Mouse (Mus musculus) stomach, embryonic 16.5 days (tissue): ENCODE measurements around the gene RPS10-NUDT3. TPM values are rescaled to one million over a fixed set of nuclear protein-coding genes. Genes with fewer than 3 reads are reported as not detected.

Experiments used
- ATAC-seq: fragments of 200-750 bp; cut with Nextera tagmentation; 2 replicates; pipeline ENCODE4 v1.8.0; 2017; ENCODE audit warnings: moderate number of reproducible peaks, moderate TSS enrichment; ENCODE audit not compliant: insufficient read depth, low FRiP score
- H3K27ac ChIP-seq: fragments of 300-500 bp; sonication (generic); 2 replicates; pipeline ENCODE4 v1.5.1; 2014; ENCODE audit warnings: low read length
- H3K27me3 ChIP-seq: fragments of 300-500 bp; sonication (generic); 2 replicates; pipeline ENCODE4 v1.6.1; 2014; ENCODE audit warnings: low read length, control low read depth, mixed read lengths; ENCODE audit not compliant: control insufficient read depth, insufficient read depth
- H3K36me3 ChIP-seq: fragments of 300-500 bp; sonication (generic); 2 replicates; pipeline ENCODE4 v1.6.1; 2014; ENCODE audit warnings: low read length; ENCODE audit not compliant: control insufficient read depth, insufficient read depth
- H3K4me1 ChIP-seq: fragments of 300-500 bp; sonication (generic); 2 replicates; pipeline ENCODE4 v1.6.1; 2014; ENCODE audit warnings: low read length, control low read depth, mixed read lengths; ENCODE audit not compliant: control insufficient read depth, insufficient read depth
- H3K4me2 ChIP-seq: fragments of 300-500 bp; sonication (generic); 2 replicates; pipeline ENCODE4 v1.6.1; 2014; ENCODE audit warnings: low read depth, low read length, mixed read lengths
- H3K4me3 ChIP-seq: fragments of 300-500 bp; sonication (generic); replicated peaks from 2 replicates; pipeline ENCODE4 v1.5.1; 2014; ENCODE audit warnings: mild to moderate bottlenecking, low read length
- H3K9ac ChIP-seq: fragments of 300-500 bp; sonication (generic); 2 replicates; pipeline ENCODE4 v1.6.1; 2014; ENCODE audit warnings: low read length
- H3K9me3 ChIP-seq: fragments of 300-500 bp; sonication (generic); replicated peaks from 2 replicates; pipeline ENCODE4 v1.6.1; 2016; ENCODE audit warnings: low read length, control low read depth; ENCODE audit not compliant: control insufficient read depth
- WGBS: fragments of 180-500 bp; shearing (Covaris S2); extraction: QIAGEN DNeasy Blood & Tissue Kit; methylation state at CpG from one replicate; pipeline ENCODE4 v1.1.7; 2014; 5-methylcytosine and 5-hydroxymethylcytosine counted together
- polyA plus RNA-seq: library from polyadenylated mRNA; unstranded; fragments of >200 nt; fragmentation: Nextera tagmentation; extraction: Ambion mirVana; gene quantifications from 2 replicates; pipeline ENCODE4 v1.2.1, GENCODE M21; 2015

The RPS10-NUDT3 gene
- polyA plus RNA-seq, 1 experiment from 2014 or later = not detected

DNA sequence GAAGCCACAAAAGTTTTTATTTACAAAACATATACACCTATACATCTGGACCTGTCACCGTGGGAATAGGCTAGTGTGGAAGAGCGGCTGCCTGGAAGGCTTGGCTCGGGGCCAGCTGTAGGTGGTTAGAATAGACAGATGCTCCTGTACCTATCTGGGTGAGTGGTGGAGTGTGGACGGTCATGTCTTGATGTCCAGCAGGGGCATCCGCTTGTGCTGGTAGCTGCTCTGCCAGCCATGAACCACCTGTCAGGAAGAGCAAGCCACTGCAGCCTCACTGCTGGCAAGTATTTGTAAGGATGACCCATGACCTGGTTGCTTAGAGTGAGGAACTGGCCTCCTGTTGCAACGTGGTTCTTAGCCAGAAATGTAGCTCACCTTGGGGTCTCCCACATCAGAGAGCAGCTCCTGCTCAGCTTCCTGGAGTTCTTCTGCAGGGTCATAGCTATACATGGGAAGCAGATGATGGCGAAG lies 71.2 kb downstream of the RPS10-NUDT3 start:
- WGBS = 52% methylated on average over 7 of the region's 7 CpGs
- Histone ChIP-seq H3K36me3 (no peaks in the 10 kb centered on the region), H3K27ac (no peak overlapping the region), H3K9ac (no peak overlapping the region), H3K27me3 (no peaks in the 10 kb centered on the region), H3K9me3 (no peaks in the 10 kb centered on the region), H3K4me2 (no peak overlapping the region), H3K4me3 (no peak overlapping the region), H3K4me1 (peaks cover 15% of the 10 kb centered on the region)
- no peak for ATAC-seq

DNA sequence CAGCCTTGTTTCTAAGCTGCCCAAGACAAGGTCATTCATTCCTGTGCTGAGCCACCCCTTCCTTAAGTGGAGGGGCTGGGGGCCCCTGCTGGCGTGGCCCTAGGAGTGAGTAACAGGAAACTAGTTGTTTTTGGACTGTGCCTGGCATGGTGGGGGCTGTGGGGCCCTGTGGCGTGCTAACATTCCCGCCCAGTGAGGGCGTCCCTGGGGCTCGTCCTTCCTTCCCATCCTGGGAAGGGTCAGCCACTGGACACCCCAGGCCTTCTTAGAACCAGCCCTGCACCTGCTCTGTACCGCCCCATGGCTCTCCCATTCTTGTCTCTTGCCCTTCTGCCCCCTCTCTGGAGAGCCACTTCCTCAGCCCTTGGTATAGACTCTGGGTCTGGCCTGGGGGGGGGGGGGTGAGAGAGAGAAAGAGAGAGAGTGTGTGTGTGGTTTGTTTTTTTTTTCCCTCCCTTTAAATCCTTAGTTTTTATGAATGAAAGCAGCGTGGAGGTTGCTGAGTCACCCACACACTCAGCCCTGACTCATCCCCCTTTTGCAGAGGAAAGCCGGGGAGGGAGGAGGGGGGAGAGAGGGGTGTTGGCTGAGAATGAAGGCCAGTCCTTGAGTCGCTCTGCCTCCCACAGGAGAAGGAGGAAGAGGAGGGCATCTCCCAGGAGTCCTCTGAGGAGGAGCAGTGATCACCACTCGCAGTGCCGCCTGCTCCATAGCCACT lies 73.1 kb downstream of the RPS10-NUDT3 start:
- H3K4me2 ChIP-seq = no peak overlapping the region
- 0 out of 2 replicates have a peak overlapping the region, but pooled peaks have one; percentile 9 for H3K9ac ChIP-seq
- H3K27me3 ChIP-seq = no peaks in the 10 kb centered on the region
- no peak overlapping the region for H3K4me3 ChIP-seq
- H3K27ac ChIP-seq = peak overlapping the region; percentile 13; the same call in 1 of the 2 replicates
- no peaks in the 10 kb centered on the region for H3K9me3 ChIP-seq
- no peak for ATAC-seq
- 42% methylated on average over 8 of the region's 11 CpGs for WGBS
- H3K36me3 ChIP-seq = no peaks in the 10 kb centered on the region
- H3K4me1 ChIP-seq = peaks cover 20% of the 10 kb centered on the region

DNA sequence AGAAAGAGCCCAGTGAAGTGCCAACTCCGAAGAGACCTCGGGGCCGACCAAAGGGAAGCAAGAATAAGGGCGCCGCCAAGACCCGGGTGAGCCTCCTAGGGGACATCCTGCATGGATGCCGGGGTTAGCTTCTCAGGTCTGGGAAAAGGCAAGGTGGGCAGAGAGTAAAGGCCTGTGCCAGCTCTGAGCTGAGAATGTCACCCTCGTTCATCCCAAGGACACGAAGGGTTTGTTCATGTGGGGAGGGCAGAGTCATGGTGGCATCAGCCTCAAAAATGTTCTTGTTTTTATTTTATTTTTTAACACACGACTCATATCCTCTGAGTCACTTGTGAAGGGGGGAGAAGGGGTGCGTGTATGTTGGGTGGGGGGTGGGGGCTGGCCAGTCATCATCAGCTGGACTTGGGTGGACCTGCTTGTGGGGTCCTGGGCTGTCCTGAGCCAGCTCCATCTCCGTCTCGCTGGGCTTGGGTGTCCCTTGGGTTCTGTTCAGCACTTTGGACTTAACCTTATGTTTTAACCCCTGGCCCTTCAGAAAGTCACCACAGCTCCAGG lies 74.0 kb downstream of the RPS10-NUDT3 start:
- Histone ChIP-seq H3K27me3 (no peaks in the 10 kb centered on the region), H3K9me3 (no peaks in the 10 kb centered on the region), H3K4me1 (peaks cover 20% of the 10 kb centered on the region), H3K27ac (no peak overlapping the region), H3K4me2 (no peak overlapping the region), H3K9ac (no peak overlapping the region), H3K4me3 (no peak overlapping the region), H3K36me3 (no peaks in the 10 kb centered on the region)
- no peak for ATAC-seq
- 82% methylated on average over 13 of the region's 13 CpGs for WGBS

DNA sequence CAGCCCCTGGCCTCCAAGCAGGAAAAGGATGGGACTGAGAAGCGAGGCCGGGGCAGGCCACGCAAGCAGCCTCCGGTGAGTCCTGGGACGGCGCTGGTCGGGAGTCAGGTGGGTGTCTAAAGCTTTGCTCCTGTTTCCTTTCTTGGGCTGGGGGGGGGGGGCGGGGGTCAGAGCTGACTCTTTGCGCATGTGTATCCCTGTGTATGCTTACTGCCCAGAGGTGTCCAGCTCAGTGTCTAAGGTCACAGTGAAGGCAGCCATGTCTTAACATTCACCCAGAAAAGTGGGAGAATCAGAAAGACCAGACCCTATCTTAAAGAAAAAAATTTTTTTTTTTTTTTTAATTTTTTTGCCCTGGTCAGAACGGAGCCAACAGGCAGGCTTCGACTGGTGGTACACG lies 75.4 kb downstream of the RPS10-NUDT3 start:
- H3K9ac ChIP-seq = no peak overlapping the region
- H3K36me3 ChIP-seq = no peaks in the 10 kb centered on the region
- H3K4me1 ChIP-seq = peaks cover 14% of the 10 kb centered on the region
- H3K4me3 ChIP-seq = no peak overlapping the region
- no peak for ATAC-seq
- WGBS = 48% methylated on average over 12 of the region's 12 CpGs
- no peak overlapping the region for H3K27ac ChIP-seq
- no peaks in the 10 kb centered on the region for H3K27me3 ChIP-seq
- no peaks in the 10 kb centered on the region for H3K9me3 ChIP-seq
- no peak overlapping the region for H3K4me2 ChIP-seq

DNA sequence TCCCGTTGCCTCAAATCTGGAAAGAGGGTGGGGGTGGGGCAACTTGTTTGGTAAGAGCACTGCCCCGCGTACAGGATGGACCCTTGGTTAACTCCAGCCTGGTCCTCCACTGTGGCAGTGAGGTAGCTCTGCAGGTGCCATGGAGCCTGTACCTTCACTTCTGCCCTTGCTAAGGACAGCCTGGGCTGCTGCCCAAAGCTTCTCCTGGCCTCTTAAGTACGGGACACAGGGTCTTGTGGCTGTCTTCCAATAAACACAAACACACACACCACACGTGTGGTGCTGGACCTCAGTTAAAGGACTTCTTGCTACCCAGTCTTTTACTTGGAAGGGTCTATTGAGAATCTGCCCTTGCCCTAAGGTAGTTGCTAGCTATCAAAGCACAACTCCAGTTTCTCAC lies 76.2 kb downstream of the RPS10-NUDT3 start:
- no peaks in the 10 kb centered on the region for H3K36me3 ChIP-seq
- 22% methylated on average over 5 of the region's 5 CpGs for WGBS
- ATAC-seq = no peak
- peaks cover 14% of the 10 kb centered on the region for H3K4me1 ChIP-seq
- H3K4me2 ChIP-seq = peak overlapping the region; percentile 81
- no peak overlapping the region for H3K27ac ChIP-seq
- H3K9me3 ChIP-seq = no peaks in the 10 kb centered on the region
- peak overlapping the region; percentile 4; the same call in 1 of the 2 replicates for H3K9ac ChIP-seq
- peak overlapping the region; percentile 68; the same call in 1 of the 2 replicates for H3K4me3 ChIP-seq
- no peaks in the 10 kb centered on the region for H3K27me3 ChIP-seq

DNA sequence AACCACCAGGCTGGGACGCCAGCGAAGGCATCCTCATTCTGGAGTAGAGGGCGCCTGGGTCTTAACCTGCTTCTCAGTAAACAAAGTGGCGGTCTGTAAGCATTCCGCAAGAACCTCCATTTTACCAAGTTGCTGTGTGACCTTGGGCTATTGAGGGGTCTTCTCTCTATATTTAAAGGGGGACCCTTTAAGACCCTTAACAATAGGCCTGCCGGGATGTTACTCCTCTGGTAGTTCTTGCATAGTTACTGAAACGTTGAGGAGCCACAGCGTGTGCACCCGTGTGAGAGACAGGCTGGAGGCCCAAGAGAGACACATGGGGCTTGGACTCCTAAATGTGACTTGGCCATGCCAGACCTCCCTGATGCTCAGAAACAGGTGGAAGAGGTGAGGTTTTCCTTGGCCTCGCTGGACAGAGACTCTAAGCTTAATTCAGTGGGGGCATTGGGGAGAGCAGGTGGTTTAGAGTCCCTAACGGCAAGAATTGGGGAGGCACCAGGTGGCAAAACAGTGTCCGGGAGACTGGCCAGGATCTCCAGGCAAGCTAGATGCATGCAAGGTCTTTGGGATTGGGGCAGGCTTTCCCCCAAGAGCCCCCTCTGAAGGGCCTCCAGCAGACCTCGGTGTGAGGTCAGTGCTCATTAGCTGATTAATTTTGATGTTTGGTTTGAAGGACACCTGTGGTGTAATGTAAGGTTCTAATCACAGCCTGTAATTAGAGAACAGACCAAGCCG lies 76.9 kb downstream of the RPS10-NUDT3 start:
- peak overlapping the region; percentile 87 for H3K9ac ChIP-seq
- 11% methylated on average over 14 of the region's 14 CpGs for WGBS
- no peaks in the 10 kb centered on the region for H3K9me3 ChIP-seq
- no peak for ATAC-seq
- no peaks in the 10 kb centered on the region for H3K27me3 ChIP-seq
- H3K4me2 ChIP-seq = peak overlapping the region; percentile 81
- peak overlapping the region; percentile 94; the same call in 1 of the 2 replicates for H3K27ac ChIP-seq
- H3K4me1 ChIP-seq = peaks cover 14% of the 10 kb centered on the region
- peak overlapping the region; percentile 68 for H3K4me3 ChIP-seq
- no peaks in the 10 kb centered on the region for H3K36me3 ChIP-seq

DNA sequence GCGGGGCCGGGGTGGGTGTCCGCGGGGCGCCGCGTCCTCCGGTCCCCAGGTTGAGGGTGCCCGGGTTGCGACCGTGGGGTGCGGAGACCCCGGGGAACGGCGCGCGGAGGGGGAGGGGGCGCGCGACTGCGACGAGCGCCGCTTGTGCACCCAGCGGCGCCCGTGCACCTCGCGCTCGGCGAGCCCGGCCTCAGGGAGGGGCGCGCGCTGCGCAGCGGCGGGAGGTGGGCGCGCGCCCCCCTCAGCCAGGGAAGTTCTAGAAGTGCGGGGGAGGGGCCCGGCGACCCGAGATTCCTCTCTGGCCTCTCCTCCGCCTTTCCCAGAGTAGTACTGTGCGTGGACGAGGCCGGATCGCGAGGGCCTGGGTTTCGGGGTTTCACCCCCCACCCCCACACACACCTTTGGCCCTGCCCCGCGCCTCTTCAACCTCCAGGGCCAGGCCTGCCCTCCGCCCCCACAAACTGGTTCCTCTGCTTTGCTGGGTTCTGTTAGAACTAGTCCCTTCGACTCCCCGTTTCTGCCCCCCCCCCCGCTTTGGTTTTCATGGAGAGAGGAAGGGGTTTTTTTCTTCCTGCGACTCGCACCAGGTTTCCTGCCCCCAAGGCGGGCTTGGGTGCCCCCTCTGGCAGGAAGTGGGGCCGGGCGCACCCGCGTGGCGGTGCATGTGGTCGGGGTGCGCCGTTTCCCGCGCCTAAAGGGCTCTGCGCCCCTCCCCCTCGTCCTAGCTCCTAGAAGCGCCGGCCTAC lies 77.7 kb downstream of the RPS10-NUDT3 start:
- under 1% methylated on average over 46 of the region's 75 CpGs for WGBS

DNA sequence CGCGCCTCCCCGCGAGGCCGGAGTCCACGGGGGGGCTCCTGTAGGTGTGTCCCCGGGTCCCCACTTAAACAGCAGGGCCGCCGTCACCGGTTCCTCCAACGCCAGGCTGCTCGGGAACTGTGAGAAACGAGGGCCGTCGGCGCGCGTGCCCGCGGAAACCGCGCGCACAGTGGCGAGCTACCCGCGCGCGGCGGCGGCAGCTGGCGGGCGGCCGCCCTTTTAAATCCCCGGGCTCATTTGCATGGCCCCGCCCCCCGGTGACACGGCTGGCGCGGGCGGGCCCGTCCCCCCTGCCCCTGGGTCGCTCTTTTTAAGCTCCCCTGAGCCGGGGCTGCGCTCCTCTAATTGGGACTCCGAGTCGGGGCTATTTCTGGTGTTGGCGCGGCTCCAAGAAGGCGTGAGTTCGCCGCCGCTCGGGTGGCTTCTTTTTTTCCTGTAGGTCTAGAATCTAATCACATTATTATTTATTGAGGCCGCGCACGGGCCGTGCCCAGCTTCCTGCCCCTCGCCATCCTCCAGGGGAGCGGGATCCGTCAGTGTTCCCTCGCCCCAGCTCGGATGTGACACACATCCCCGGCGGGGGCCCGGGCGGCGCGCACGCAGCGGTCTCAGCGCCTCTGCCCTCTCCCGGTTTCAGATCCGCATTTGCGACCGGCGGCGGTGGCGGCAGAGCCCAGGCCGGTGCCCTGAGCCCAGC lies 78.6 kb downstream of the RPS10-NUDT3 start, which contains the start of gene Hmga1:
TSS of gene Hmga1 (plus strand) at position 183 of the 697 bp plus-strand sequence.
- Histone ChIP-seq H3K9ac (peak within 1 kb of the TSS; percentile 87), H3K27ac (peak within 1 kb of the TSS; percentile 94), H3K4me1 (peaks cover 9% of the 10 kb centered on the region; the same call in 1 of the 2 replicates), H3K4me2 (peak within 1 kb of the TSS; percentile 81), H3K36me3 (no peaks in the 10 kb centered on the region), H3K27me3 (no peaks in the 10 kb centered on the region), H3K4me3 (peak within 1 kb of the TSS; percentile 68), H3K9me3 (no peaks in the 10 kb centered on the region)
- under 1% methylated on average over 79 of the region's 79 CpGs for WGBS
- ATAC-seq = peak; percentile 75

More for the DNA sequence above, 77.7 kb downstream of the RPS10-NUDT3 start:
- Histone ChIP-seq H3K27me3 (no peaks in the 10 kb centered on the region), H3K36me3 (no peaks in the 10 kb centered on the region), H3K4me2 (peak overlapping the region; percentile 81), H3K9ac (peak overlapping the region; percentile 87), H3K27ac (peak overlapping the region; percentile 94), H3K4me1 (peaks cover 14% of the 10 kb centered on the region), H3K9me3 (no peaks in the 10 kb centered on the region), H3K4me3 (peak overlapping the region; percentile 68)
- no peak for ATAC-seq
